22 mouse cellular contexts compared by ENCODE assay signal in the genomic region with DNA sequence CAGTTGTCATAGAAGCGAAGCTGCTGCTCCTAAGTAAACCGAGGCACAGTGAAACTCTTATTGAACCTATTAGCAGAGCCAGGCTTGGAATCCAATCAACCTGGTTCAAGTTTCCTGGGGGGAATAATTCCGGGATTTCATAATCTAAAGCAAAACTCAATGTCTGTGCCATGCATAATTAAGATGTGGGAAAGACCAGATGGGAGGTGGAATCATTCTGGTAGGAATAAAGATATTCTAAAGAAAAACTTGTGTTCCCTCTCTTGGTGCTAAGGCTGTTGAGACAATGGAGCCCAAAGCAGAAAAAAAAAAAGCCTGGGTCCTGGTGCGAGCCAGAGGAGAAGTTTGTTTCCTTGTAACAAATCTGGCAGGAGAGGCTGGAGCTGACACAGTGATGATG.
"Had no signal": no experiment of that assay in that cellular context is flagged by ENCODE, and none has a peak within 500 bp of the region (broad histone marks: within the 10 kb centered on the region; RNA-seq: fewer than 3 reads in every experiment).

No protein-coding gene starts in this region.

- DNase-seq: heart, postnatal 10 days; heart, postnatal 14 days; heart, postnatal 36 days; heart, postnatal 4 days; kidney, adult 11 months; kidney, adult 18-20 months; kidney, adult 2 months; kidney, adult 8-10 months; kidney, adult 9 months; kidney, postnatal 10 days; kidney, postnatal 14 days; kidney, postnatal 25 days; kidney, postnatal 36 days; kidney, postnatal 4 days; layer of hippocampus, adult 9-11 months; layer of hippocampus, postnatal 36 days had no signal

- ATAC-seq: hindbrain, embryonic 16.5 days; hindbrain, postnatal 0 days; inflammation-experienced regulatory T-cells, adult 6 months; intestine, embryonic 15.5 days; intestine, embryonic 16.5 days; intestine, postnatal 0 days had no signal
